Mouse (Mus musculus): ENCODE results near the gene Slc51a. TPM values are rescaled to one million over a fixed set of nuclear protein-coding genes. Genes with fewer than 3 reads are reported as not detected.

Slc51a gene
- polyA plus RNA-seq, 2 experiments, result 0.16 to 1.2 TPM

GRCm38 (mm10) chr16:32510399-32511337 lies 23.0 kb upstream of the Slc51a start:
- Histone ChIP-seq H3K4me2 (ENCODE audit: low read depth) (peak overlapping the region; percentile 96), H3K9ac (replicated peaks) (peak overlapping the region; percentile 68), H3K27ac (peak overlapping the region; percentile 100), H3K4me1 (replicated peaks; ENCODE audit: control insufficient read depth in 2 of 2, insufficient read depth in 2 of 2, low read length in 1 of 2) (peaks cover 71 to 75% of the 10 kb centered on the region in 2 experiments), H3K9me3 (ENCODE audit: control insufficient read depth, low read length) (no peaks in the 10 kb centered on the region), H3K4me3 (ENCODE audit: insufficient read depth in 1 of 2, low read depth in 2 of 2, low read length in 2 of 2) (peak overlapping the region; percentile 17 to 32), H3K27me3 (ENCODE audit: control insufficient read depth, insufficient read depth, low read length) (no peaks in the 10 kb centered on the region), H3K36me3 (replicated peaks; ENCODE audit: control insufficient read depth, insufficient read depth, low read depth) (no peaks in the 10 kb centered on the region)
- TF ChIP-seq CTCF (IDR thresholded peaks at IDR 0.05; ENCODE audit: low read depth), result no peak
- TF ChIP-seq EP300 (IDR thresholded peaks at IDR 0.05; ENCODE audit: low read depth), result no peak
- DNase-seq (ENCODE audit: low read depth in 3 of 3, low spot score in 3 of 3) (peak in 1 of 3 experiments; percentile 73), ATAC-seq (ENCODE audit: insufficient read depth) (no peak)
- WGBS (ENCODE audit: insufficient replicate concordance), result 31% methylated on average over 18 of the region's 18 CpGs

DNA sequence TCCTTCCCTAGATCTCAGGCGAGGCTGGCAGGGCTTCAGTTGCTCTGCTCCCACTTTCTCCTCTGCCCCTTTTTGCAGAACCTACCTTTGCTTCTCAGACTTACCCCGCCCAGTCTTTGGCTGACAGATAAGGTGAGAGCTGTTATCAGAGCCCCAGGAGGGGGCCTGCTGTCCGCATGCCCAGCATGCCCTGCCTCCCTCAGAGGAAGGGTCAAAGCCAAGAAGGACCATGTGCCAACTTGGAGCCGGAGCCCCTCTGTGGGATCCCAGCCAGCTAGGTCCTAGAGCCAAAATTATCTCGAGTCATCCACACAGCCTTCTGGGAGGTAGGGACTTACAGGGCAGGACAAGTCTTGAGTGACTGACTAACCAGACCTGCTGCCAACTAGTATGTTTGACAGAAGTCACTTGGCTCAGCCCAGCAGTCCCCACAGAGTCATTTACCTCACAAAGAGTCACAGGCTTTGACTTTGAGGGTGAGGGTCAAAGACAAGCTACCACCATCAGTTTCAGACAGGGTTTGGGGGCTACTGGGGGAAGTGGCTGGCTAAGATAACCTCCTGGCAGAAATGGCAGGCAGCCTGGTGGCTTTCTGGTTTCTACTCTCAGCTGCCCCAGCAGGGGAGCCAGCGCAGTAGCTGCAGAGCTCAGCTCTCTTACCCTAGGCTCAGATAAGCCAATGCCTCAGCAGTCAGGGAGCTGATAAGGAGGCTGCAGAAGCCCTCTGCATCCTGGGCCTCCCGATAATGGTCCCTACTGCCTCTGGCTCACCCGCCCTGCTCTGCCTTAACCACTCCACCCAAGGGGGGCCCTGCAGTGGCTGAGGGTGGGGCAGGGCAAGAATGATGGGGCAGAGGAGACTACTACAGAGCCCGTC lies 21.6 kb upstream of the Slc51a start:
- 11% methylated on average over 9 of the region's 9 CpGs for WGBS (ENCODE audit: insufficient replicate concordance)
- peak overlapping the region; percentile 96 for H3K4me2 ChIP-seq (ENCODE audit: low read depth)
- peak overlapping the region; percentile 87 for H3K9ac ChIP-seq (replicated peaks)
- no peaks in the 10 kb centered on the region for H3K27me3 ChIP-seq (ENCODE audit: control insufficient read depth, insufficient read depth, low read length)
- peak overlapping the region; percentile 100 for H3K27ac ChIP-seq
- ATAC-seq (ENCODE audit: insufficient read depth) (peak; percentile 89), DNase-seq (ENCODE audit: low read depth in 3 of 3, low spot score in 3 of 3) (peak; percentile 98)
- no peaks in the 10 kb centered on the region for H3K36me3 ChIP-seq (replicated peaks; ENCODE audit: control insufficient read depth, insufficient read depth, low read depth)
- H3K4me3 ChIP-seq (ENCODE audit: insufficient read depth in 1 of 2, low read depth in 2 of 2, low read length in 2 of 2), result peak overlapping the region; percentile 49 to 59
- TF ChIP-seq EP300 (IDR thresholded peaks at IDR 0.05; ENCODE audit: low read depth) (peak; percentile 99), CTCF (IDR thresholded peaks at IDR 0.05; ENCODE audit: low read depth) (peak; percentile 87)
- no peaks in the 10 kb centered on the region for H3K9me3 ChIP-seq (ENCODE audit: control insufficient read depth, low read length)
- peaks cover 68 to 69% of the 10 kb centered on the region in 2 experiments for H3K4me1 ChIP-seq (replicated peaks; ENCODE audit: control insufficient read depth in 2 of 2, insufficient read depth in 2 of 2, low read length in 1 of 2)

- Histone ChIP-seq H3K4me1 (replicated peaks; ENCODE audit: control insufficient read depth in 2 of 2, insufficient read depth in 2 of 2, low read length in 1 of 2) (peaks cover 62 to 64% of the 10 kb centered on the region in 2 experiments), H3K36me3 (replicated peaks; ENCODE audit: control insufficient read depth, insufficient read depth, low read depth) (no peaks in the 10 kb centered on the region), H3K4me3 (ENCODE audit: insufficient read depth in 1 of 2, low read depth in 2 of 2, low read length in 2 of 2) (peak overlapping the region; percentile 49 to 59), H3K9me3 (ENCODE audit: control insufficient read depth, low read length) (no peaks in the 10 kb centered on the region), H3K9ac (replicated peaks) (peak overlapping the region; percentile 87), H3K27me3 (ENCODE audit: control insufficient read depth, insufficient read depth, low read length) (no peaks in the 10 kb centered on the region), H3K4me2 (ENCODE audit: low read depth) (peak overlapping the region; percentile 96), H3K27ac (peak overlapping the region; percentile 100)
- DNase-seq (ENCODE audit: low read depth in 3 of 3, low spot score in 3 of 3) (peak in 1 of 3 experiments; percentile 67), ATAC-seq (ENCODE audit: insufficient read depth) (no peak)
- TF ChIP-seq CTCF (IDR thresholded peaks at IDR 0.05; ENCODE audit: low read depth) (no peak), EP300 (IDR thresholded peaks at IDR 0.05; ENCODE audit: low read depth) (no peak)
- WGBS (ENCODE audit: insufficient replicate concordance), result 13% methylated on average over 3 of the region's 3 CpGs
Measured at GRCm38 (mm10) chr16:32508506-32509065, 20.9 kb upstream of the Slc51a start.

DNA sequence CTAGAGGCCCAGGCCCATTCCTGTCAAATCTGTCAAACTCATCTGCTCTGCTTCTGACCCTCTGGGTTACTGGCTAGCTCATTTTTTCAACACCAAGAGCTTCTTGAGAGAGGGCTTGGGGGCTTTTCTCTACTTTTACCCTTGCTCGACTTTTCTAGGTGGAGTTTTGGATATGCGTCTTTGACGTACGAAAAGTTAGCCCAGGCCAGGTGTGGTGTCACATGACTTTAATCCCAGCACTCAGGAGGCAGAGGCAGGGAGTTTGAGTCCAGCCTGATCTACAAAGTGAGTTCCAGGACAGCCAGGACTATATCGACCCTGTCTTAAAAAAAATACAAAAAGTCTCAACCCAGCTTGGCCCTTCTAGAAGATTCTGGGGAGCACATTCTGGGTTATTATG lies 20.4 kb upstream of the Slc51a start:
- H3K4me1 ChIP-seq (replicated peaks; ENCODE audit: control insufficient read depth in 2 of 2, insufficient read depth in 2 of 2, low read length in 1 of 2), result peaks cover 56 to 58% of the 10 kb centered on the region in 2 experiments
- ATAC-seq (ENCODE audit: insufficient read depth) (no peak), DNase-seq (ENCODE audit: low read depth in 3 of 3, low spot score in 3 of 3) (no peak)
- H3K4me2 ChIP-seq (ENCODE audit: low read depth), result peak overlapping the region; percentile 96
- H3K4me3 ChIP-seq (ENCODE audit: insufficient read depth in 1 of 2, low read depth in 2 of 2, low read length in 2 of 2), result peak overlapping the region; percentile 49 to 59
- no peaks in the 10 kb centered on the region for H3K27me3 ChIP-seq (ENCODE audit: control insufficient read depth, insufficient read depth, low read length)
- TF ChIP-seq CTCF (IDR thresholded peaks at IDR 0.05; ENCODE audit: low read depth), result no peak
- no peak for TF ChIP-seq EP300 (IDR thresholded peaks at IDR 0.05; ENCODE audit: low read depth)
- H3K27ac ChIP-seq, result peak overlapping the region; percentile 100
- WGBS (ENCODE audit: insufficient replicate concordance), result 40% methylated on average over 5 of the region's 5 CpGs
- peak overlapping the region; percentile 87 for H3K9ac ChIP-seq (replicated peaks)
- H3K9me3 ChIP-seq (ENCODE audit: control insufficient read depth, low read length), result no peaks in the 10 kb centered on the region
- H3K36me3 ChIP-seq (replicated peaks; ENCODE audit: control insufficient read depth, insufficient read depth, low read depth), result no peaks in the 10 kb centered on the region

Data from liver, embryonic 14.5 days (tissue).